ENCODE assay signal across 17 mouse cellular contexts in genomic region chr4:69608885-69609284, GRCm38 (mm10).
"Had no signal": no experiment of that assay in that cellular context is flagged by ENCODE, and none has a peak within 500 bp of the region (broad histone marks: within the 10 kb centered on the region; RNA-seq: fewer than 3 reads in every experiment).

No protein-coding gene starts in this region.

- H3K9me3 ChIP-seq: liver, embryonic 15.5 days; lung, embryonic 15.5 days; megakaryocyte, embryonic 14.5 days; midbrain, embryonic 13.5 days; midbrain, embryonic 15.5 days; neural tube, embryonic 12.5 days had no signal

- H3K27me3 ChIP-seq: liver, embryonic 15.5 days; lung, embryonic 15.5 days; megakaryocyte, embryonic 14.5 days; midbrain, embryonic 13.5 days; midbrain, embryonic 15.5 days; neural tube, embryonic 12.5 days had no signal

- H3K9ac ChIP-seq: liver, embryonic 15.5 days; liver, postnatal 0 days; lung, embryonic 15.5 days; midbrain, embryonic 13.5 days; midbrain, embryonic 15.5 days; neural tube, embryonic 12.5 days had no signal

- H3K4me3 ChIP-seq: liver, embryonic 15.5 days; lung, embryonic 15.5 days; megakaryocyte, embryonic 14.5 days; midbrain, embryonic 13.5 days; midbrain, embryonic 15.5 days; neural tube, embryonic 12.5 days had no signal

- H3K4me1 ChIP-seq: liver, embryonic 15.5 days; lung, embryonic 15.5 days; megakaryocyte, embryonic 14.5 days; midbrain, embryonic 13.5 days; midbrain, embryonic 15.5 days; neural tube, embryonic 12.5 days had no signal

- DNase-seq: liver, postnatal 0 days; lung, adult 2 months; lung, postnatal 14 days; lung, postnatal 36 days; right cerebral cortex, postnatal 25 days; thymus, adult 2 months; thymus, postnatal 25 days; thymus, postnatal 4 days had no signal

- H3K4me2 ChIP-seq: liver, embryonic 15.5 days; lung, embryonic 15.5 days; midbrain, embryonic 11.5 days; midbrain, embryonic 13.5 days; midbrain, embryonic 15.5 days; neural tube, embryonic 12.5 days had no signal

- ATAC-seq: liver, postnatal 0 days; lung, postnatal 0 days; midbrain, embryonic 13.5 days; midbrain, embryonic 15.5 days had no signal

- H3K27ac ChIP-seq: liver, embryonic 15.5 days; lung, embryonic 15.5 days; macrophage; midbrain, embryonic 13.5 days; midbrain, embryonic 15.5 days; neural tube, embryonic 12.5 days had no signal

- H3K36me3 ChIP-seq: liver, embryonic 15.5 days; lung, embryonic 15.5 days; midbrain, embryonic 13.5 days; midbrain, embryonic 15.5 days; neural tube, embryonic 12.5 days had no signal
